Mouse (Mus musculus) embryonic facial prominence, embryonic 15.5 days (tissue): Measurements from ENCODE around the gene Adipor2. TPM values are rescaled to one million over a fixed set of nuclear protein-coding genes. Genes with fewer than 3 reads are reported as not detected.
A peak's percentile ranks its signal among the peaks of the same experiment; 100 is the strongest.

ENCODE experiments used
- ATAC-seq: fragments of 200-750 bp; cut with Nextera tagmentation; 2 replicates; pipeline ENCODE4 v1.8.0; 2017; ENCODE audit warnings: low read depth, moderate TSS enrichment; ENCODE audit not compliant: insufficient number of reproducible peaks, low FRiP score, low TSS enrichment
- H3K27ac ChIP-seq: fragments of 300-500 bp; sonication (generic); replicated peaks from 2 replicates; pipeline ENCODE4 v1.5.1; 2015; ENCODE audit warnings: mild to moderate bottlenecking, inconsistent platforms
- H3K27me3 ChIP-seq: fragments of 300-500 bp; sonication (generic); 2 replicates; pipeline ENCODE4 v1.6.1; 2015; ENCODE audit warnings: inconsistent platforms
- H3K36me3 ChIP-seq: fragments of 300-500 bp; sonication (generic); 2 replicates; pipeline ENCODE4 v1.6.1; 2015; ENCODE audit warnings: mild to moderate bottlenecking, inconsistent platforms
- H3K4me1 ChIP-seq: fragments of 300-500 bp; sonication (generic); 2 replicates; pipeline ENCODE4 v1.6.1; 2015; ENCODE audit warnings: inconsistent platforms
- H3K4me2 ChIP-seq: fragments of 300-500 bp; sonication (generic); replicated peaks from 2 replicates; pipeline ENCODE4 v1.6.1; 2015; ENCODE audit warnings: mild to moderate bottlenecking, inconsistent platforms
- H3K4me3 ChIP-seq: fragments of 300-500 bp; sonication (generic); replicated peaks from 2 replicates; pipeline ENCODE4 v1.5.1; 2015; ENCODE audit warnings: mild to moderate bottlenecking, inconsistent platforms
- H3K9ac ChIP-seq: fragments of 300-500 bp; sonication (generic); 2 replicates; pipeline ENCODE4 v1.6.1; 2015; ENCODE audit warnings: inconsistent platforms
- H3K9me3 ChIP-seq: fragments of 300-500 bp; sonication (generic); replicated peaks from 2 replicates; pipeline ENCODE4 v1.6.1; 2016; ENCODE audit warnings: inconsistent platforms
- WGBS: fragments of 180-500 bp; shearing (Covaris S2); methylation state at CpG from one replicate; pipeline ENCODE4 v1.1.7; 2015; 5-methylcytosine and 5-hydroxymethylcytosine counted together
- polyA plus RNA-seq: library from polyadenylated mRNA; unstranded; fragments of >200 nt; fragmentation: Nextera tagmentation; extraction: Ambion mirVana; gene quantifications from 2 replicates; pipeline ENCODE4 v1.2.1, GENCODE M21; 2015

Adipor2 gene
- polyA plus RNA-seq, 1 experiment from 2014 or later: 42.9 TPM

DNA sequence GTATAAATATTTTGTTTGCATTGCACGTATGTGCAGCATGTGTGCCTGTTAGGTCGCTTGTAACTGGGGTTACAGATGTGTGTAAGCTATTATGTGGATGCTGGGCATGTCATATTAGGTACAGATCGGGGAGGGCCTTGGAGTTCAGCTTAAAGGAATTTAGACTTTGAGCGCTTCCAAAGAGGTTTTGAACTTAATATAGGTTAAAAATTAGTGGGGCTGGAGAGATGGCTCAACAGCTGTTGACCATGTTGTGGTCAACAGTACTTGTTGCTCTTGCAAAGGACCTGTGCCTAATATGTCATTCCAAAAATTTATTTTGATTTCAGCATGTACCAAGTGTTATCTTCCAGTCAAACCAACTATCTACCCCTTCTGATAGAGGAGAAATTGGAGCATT lies 12.7 kb downstream of the Adipor2 start:
- no peaks in the 10 kb centered on the region for H3K27me3 ChIP-seq
- H3K27ac ChIP-seq: no peak overlapping the region
- H3K36me3 ChIP-seq: no peaks in the 10 kb centered on the region
- no peaks in the 10 kb centered on the region for H3K9me3 ChIP-seq
- WGBS: 63% methylated on average over 4 of the region's 4 CpGs
- H3K9ac ChIP-seq: no peak overlapping the region
- no peak overlapping the region for H3K4me2 ChIP-seq
- no peak overlapping the region for H3K4me3 ChIP-seq
- no peaks in the 10 kb centered on the region for H3K4me1 ChIP-seq
- ATAC-seq: no peak

DNA sequence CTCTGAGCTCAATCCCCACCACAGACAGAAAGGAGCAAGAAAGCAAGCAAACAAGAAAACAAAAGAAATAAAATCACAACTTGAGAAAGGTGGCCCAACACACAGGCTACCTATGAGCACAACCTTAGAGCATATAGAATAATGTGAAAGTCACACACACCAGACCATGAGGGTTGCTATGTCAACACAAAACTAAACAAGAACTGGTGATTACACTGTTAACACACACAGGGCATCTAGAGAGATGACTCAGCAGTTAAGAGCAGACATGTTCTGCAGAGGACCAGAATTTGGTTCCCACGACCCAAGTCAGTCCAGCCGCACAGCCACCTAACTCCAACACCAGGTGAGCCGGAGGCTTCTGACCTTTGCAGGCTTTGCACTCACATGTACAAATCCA lies 14.5 kb downstream of the Adipor2 start:
- no peak overlapping the region for H3K4me2 ChIP-seq
- WGBS: 78% methylated on average over 3 of the region's 3 CpGs
- ATAC-seq: no peak
- H3K9ac ChIP-seq: no peak overlapping the region
- H3K4me3 ChIP-seq: no peak overlapping the region
- H3K4me1 ChIP-seq: no peaks in the 10 kb centered on the region
- no peaks in the 10 kb centered on the region for H3K9me3 ChIP-seq
- H3K36me3 ChIP-seq: no peaks in the 10 kb centered on the region
- H3K27me3 ChIP-seq: no peaks in the 10 kb centered on the region
- no peak overlapping the region for H3K27ac ChIP-seq

DNA sequence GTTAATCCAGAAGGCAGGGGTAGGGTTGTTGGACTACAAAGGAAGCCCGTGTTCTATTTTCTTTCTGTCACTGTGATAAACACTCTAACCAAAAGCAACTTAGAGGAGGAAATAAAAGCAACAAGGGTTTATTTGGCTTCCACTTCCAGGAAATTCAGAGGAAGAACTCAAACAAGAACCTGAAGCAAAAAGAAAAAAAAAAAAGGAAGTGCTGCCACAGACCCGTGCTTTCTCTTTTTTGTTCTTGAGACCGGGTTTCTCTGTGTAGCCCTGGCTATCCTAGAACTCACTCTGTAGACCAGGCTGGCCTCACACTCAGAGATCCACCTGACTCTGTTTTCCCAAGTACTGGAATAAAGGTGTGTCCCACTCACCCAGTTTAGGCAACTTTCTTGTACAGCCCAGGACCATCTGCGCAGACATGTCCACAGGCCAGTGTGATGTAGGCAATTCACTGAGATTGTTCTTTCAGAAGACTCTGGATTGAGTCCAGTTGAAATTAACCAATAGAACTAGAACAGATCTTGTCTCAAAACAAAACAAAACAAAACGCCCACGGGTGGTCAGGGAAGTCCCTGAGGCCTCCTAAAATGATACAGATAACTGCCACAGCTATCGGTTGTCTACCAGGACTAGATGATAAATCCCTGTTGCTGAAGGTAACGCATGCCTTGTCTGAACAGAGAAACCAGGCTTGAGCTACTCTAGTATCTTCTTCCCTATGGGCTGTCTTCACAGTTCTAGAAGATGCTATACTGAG lies 15.8 kb downstream of the Adipor2 start:
- Histone ChIP-seq H3K4me2 (no peak overlapping the region), H3K4me3 (no peak overlapping the region), H3K4me1 (no peaks in the 10 kb centered on the region), H3K36me3 (no peaks in the 10 kb centered on the region), H3K27ac (no peak overlapping the region), H3K9me3 (no peaks in the 10 kb centered on the region), H3K27me3 (no peaks in the 10 kb centered on the region), H3K9ac (no peak overlapping the region)
- ATAC-seq: no peak
- WGBS: 86% methylated on average over 8 of the region's 8 CpGs

DNA sequence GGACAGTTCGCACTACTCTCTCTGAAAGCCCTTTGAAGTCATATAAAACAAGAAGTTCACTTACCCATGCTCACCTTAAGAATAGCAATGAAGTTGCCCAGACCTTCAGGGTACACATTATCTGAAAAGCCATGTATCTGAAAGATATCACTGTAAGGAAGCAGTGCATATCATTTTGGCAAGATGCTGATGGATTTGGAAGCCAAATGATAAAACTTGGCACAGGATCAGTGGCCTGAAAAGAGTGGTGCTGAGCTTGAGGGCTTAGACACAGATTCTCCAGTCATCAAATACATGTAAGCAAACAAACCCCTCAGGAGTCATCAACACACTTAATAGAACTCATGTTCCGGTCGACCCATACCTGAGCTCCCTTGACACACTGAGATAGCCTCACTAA lies 16.9 kb downstream of the Adipor2 start:
- no peak overlapping the region for H3K4me2 ChIP-seq
- no peaks in the 10 kb centered on the region for H3K9me3 ChIP-seq
- no peak overlapping the region for H3K27ac ChIP-seq
- no peak overlapping the region for H3K4me3 ChIP-seq
- no peak for ATAC-seq
- 76% methylated on average over 3 of the region's 3 CpGs for WGBS
- H3K27me3 ChIP-seq: no peaks in the 10 kb centered on the region
- H3K4me1 ChIP-seq: no peaks in the 10 kb centered on the region
- H3K9ac ChIP-seq: no peak overlapping the region
- H3K36me3 ChIP-seq: no peaks in the 10 kb centered on the region

DNA sequence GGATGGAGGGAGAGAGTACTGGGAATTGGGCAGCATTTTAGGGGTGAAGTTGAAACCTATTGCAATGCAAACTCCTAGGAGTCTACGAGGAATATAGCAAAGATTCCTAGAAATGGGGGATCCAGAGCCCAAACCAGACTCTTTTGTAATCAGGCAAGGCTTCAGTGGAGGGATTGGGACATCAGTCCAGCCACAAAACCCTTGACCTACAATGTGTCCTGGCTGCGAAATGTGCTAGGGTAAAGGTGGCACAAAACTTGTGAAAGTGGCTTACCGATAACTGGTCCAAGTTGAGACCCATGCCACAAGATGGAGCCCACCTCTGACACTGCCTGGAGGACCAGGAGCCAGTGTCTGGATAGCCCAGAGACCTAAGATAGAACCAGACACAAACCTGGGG lies 18.1 kb downstream of the Adipor2 start:
- no peaks in the 10 kb centered on the region for H3K4me1 ChIP-seq
- no peaks in the 10 kb centered on the region for H3K36me3 ChIP-seq
- no peaks in the 10 kb centered on the region for H3K27me3 ChIP-seq
- H3K9ac ChIP-seq: no peak overlapping the region
- H3K4me3 ChIP-seq: no peak overlapping the region
- 88% methylated on average over 3 of the region's 3 CpGs for WGBS
- no peak for ATAC-seq
- H3K9me3 ChIP-seq: no peaks in the 10 kb centered on the region
- H3K4me2 ChIP-seq: no peak overlapping the region
- no peak overlapping the region for H3K27ac ChIP-seq

DNA sequence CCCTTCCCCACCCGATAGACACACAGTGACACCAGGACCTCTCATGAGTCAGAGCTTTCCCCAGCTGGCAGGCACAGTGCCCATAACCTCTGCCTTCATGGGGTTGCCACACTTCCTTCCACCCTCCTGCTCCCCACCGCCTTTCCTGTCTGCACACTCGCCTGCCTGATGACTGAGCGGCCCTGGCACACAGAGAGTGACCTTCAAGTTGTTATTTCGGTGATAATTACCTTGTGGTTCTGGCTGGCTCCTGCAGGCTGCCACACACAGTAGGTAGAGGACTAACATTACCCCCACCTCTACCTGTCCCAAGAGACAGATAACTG lies 21.2 kb downstream of the Adipor2 start:
- no peaks in the 10 kb centered on the region for H3K36me3 ChIP-seq
- no peaks in the 10 kb centered on the region for H3K27me3 ChIP-seq
- H3K9ac ChIP-seq: no peak overlapping the region
- ATAC-seq: no peak; the same call in 1 of the 2 replicates
- H3K4me1 ChIP-seq: no peaks in the 10 kb centered on the region
- H3K27ac ChIP-seq: no peak overlapping the region
- no peak overlapping the region for H3K4me3 ChIP-seq
- H3K9me3 ChIP-seq: no peaks in the 10 kb centered on the region
- H3K4me2 ChIP-seq: no peak overlapping the region
- WGBS: 44% methylated on average over 5 of the region's 5 CpGs

DNA sequence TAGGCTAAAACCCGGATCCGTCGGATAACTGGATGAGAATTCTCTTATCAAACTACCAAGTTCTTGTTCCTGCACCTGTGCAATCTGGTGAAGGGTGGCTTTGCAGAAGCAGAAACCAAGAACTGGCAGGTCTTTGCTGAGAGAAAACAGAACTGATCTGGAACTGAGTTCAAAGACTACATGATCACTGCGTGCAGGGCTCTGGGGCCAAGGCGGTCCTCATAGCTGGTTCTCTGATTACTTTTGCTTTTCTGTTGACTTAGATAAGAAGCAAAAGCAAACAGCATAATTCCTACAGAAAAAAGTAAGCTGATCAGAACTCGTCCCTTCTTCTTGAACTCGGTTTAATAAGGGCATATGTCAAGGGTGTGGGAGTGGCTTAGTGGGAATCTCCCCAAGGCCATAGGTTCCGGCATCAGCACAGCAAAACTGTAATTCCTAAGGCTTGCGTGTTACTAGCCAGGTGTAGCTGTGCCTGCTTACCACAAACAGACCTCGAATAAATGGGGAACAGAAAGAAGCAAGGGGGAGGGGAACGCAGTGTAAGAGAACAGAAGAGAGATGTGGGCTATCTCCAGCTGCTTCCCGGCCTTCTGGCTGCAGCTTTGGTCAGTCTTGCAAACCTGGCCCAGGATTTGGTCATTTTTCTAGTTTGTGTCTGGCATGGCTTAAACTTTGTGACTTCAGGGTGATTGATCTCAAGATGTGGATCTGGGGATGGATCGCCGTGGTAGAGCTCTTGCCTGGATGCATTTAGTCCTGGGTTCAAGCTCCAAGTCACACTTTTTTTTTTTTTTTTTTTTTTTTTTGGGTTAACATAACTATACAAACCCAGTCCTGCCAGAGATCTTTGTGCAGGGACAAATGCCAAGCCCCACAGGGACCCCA lies 21.8 kb downstream of the Adipor2 start:
- Histone ChIP-seq H3K4me2 (no peak overlapping the region), H3K4me3 (no peak overlapping the region), H3K36me3 (no peaks in the 10 kb centered on the region), H3K27ac (no peak overlapping the region), H3K9me3 (no peaks in the 10 kb centered on the region), H3K27me3 (no peaks in the 10 kb centered on the region), H3K4me1 (no peaks in the 10 kb centered on the region), H3K9ac (no peak overlapping the region)
- WGBS: 71% methylated on average over 14 of the region's 14 CpGs
- no peak for ATAC-seq

DNA sequence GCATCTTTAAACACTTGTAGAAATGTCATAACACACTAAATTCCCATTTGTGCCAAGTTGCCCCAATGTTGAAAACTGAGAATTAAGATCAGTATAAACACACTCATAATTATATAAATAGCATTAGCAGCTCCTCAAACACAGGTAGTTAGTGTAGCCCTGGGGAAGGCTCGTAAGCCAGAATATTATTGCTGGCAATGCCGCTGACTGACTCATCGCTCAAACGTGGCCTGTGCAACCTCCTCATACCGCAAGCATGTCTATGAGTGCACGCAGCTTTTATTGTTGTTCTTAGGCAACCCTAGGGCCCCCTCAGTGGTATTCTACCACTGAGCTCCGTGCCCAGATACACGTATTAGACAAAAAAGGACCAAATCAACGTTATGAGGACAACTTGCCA lies 24.7 kb downstream of the Adipor2 start:
- Histone ChIP-seq H3K9me3 (no peaks in the 10 kb centered on the region), H3K27me3 (no peaks in the 10 kb centered on the region), H3K36me3 (no peaks in the 10 kb centered on the region), H3K4me3 (no peak overlapping the region), H3K4me2 (no peak overlapping the region), H3K27ac (no peak overlapping the region), H3K9ac (no peak overlapping the region), H3K4me1 (peaks cover 5% of the 10 kb centered on the region; the same call in 1 of the 2 replicates)
- 75% methylated on average over 9 of the region's 9 CpGs for WGBS
- no peak for ATAC-seq

DNA sequence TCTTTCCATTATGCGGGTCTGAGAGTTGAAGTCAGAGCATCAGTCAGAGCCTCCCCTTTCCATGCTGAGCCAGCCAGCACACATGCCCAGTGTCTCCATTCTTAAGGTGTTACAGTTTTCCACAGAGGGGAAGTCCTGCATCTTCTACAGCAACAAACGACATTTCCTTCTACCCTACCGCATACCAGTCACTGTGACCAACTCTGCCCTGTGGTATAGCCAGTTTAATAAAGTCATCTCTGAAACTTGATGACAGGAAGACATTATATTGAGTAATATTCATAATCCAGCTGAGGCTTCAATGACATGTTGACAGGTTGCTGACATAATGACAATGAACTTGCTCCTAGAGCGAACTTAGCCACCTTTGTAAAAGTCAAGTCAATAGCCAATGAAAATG lies 26.8 kb downstream of the Adipor2 start:
- Histone ChIP-seq H3K27me3 (no peaks in the 10 kb centered on the region), H3K9me3 (no peaks in the 10 kb centered on the region), H3K36me3 (no peaks in the 10 kb centered on the region), H3K4me1 (peaks cover 14% of the 10 kb centered on the region), H3K4me3 (no peak overlapping the region), H3K27ac (no peak overlapping the region), H3K4me2 (no peak overlapping the region), H3K9ac (no peak overlapping the region)
- 86% methylated on average over 4 of the region's 4 CpGs for WGBS
- no peak for ATAC-seq

DNA sequence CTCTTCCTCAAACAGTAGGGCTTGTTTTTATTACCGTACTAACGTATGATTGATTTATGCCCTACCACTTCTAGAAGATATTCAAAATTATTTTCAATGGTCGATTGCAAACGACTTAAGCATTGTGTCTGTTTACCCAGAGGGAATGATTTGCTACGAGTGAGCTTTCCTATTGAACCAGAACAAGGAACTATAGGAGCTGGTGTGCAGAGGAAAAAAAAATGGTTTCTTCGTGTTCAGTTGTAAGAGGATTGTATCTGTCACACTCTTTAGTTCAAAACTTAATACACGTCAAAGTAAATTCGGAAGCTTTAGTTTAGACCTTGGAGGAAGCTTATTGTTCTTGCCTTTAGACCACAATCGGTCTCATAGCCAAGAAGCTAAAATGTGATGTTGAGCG lies 28.4 kb downstream of the Adipor2 start:
- ATAC-seq: no peak
- H3K4me3 ChIP-seq: peak overlapping the region; percentile 82
- peaks cover 14% of the 10 kb centered on the region for H3K4me1 ChIP-seq
- peak overlapping the region; percentile 73 for H3K9ac ChIP-seq
- no peaks in the 10 kb centered on the region for H3K9me3 ChIP-seq
- peak overlapping the region; percentile 65 for H3K4me2 ChIP-seq
- peak overlapping the region; percentile 88 for H3K27ac ChIP-seq
- no peaks in the 10 kb centered on the region for H3K36me3 ChIP-seq
- H3K27me3 ChIP-seq: no peaks in the 10 kb centered on the region
- WGBS: 19% methylated on average over 10 of the region's 10 CpGs

DNA sequence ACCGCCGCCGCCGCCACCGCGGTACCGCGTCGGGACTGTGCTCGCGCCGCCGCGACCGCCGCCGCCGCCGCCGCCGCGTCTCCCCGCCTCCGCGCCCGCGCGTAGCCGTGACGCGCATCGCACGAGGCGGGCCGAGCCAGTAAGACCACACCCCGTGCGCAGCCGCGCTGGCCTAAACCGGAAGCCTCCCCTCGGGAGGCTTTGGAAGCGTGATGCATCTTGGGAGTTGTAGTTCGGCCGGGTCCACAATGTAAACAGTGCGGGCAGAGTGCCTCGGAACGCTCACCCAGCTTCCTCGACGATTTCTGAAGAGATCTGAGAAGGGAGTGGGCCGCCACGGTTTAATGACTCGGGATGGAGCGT lies 28.9 kb downstream of the Adipor2 start:
- Histone ChIP-seq H3K9ac (peak overlapping the region; percentile 73), H3K9me3 (no peaks in the 10 kb centered on the region), H3K27me3 (no peaks in the 10 kb centered on the region), H3K4me1 (peaks cover 14% of the 10 kb centered on the region), H3K4me3 (peak overlapping the region; percentile 82), H3K27ac (peak overlapping the region; percentile 88), H3K36me3 (no peaks in the 10 kb centered on the region), H3K4me2 (peak overlapping the region; percentile 65)
- ATAC-seq: peak; percentile 99
- under 1% methylated on average over 52 of the region's 53 CpGs for whole genome bisulfite sequencing
